Mouse (Mus musculus) liver, postnatal 0 days (tissue): ENCODE results near the gene Ift27. TPM values are rescaled to one million over a fixed set of nuclear protein-coding genes. Genes with fewer than 3 reads are reported as not detected.

ENCODE experiments used
- ATAC-seq: fragments of 200-750 bp; cut with Nextera tagmentation; 2 replicates; pipeline ENCODE4 v1.8.0; 2017; ENCODE audit warnings: mild to moderate bottlenecking, moderate library complexity
- DNase-seq: peaks from one replicate; pipeline ENCODE4 v3.0.0-alpha.2; 2016
- H3K27ac ChIP-seq: fragments of 300-500 bp; sonication (generic); 2 replicates; pipeline ENCODE4 v1.5.1; 2014; ENCODE audit warnings: antibody characterized with exemption, moderate library complexity, mild to moderate bottlenecking, low read depth
- H3K27me3 ChIP-seq: fragments of 300-500 bp; sonication (generic); 2 replicates; pipeline ENCODE4 v1.6.1; 2014; ENCODE audit warnings: low read length, control low read depth, mixed read lengths; ENCODE audit not compliant: insufficient read depth
- H3K36me3 ChIP-seq: fragments of 300-500 bp; sonication (generic); replicated peaks from 2 replicates; pipeline ENCODE4 v1.6.1; 2014; ENCODE audit warnings: mild to moderate bottlenecking, control low read depth, low read length, moderate library complexity, mixed read lengths; ENCODE audit not compliant: insufficient read depth
- H3K4me1 ChIP-seq: fragments of 300-500 bp; sonication (generic); 2 replicates; pipeline ENCODE4 v1.6.1; 2014; ENCODE audit warnings: antibody characterized with exemption, mild to moderate bottlenecking, control low read depth; ENCODE audit not compliant: insufficient read depth
- H3K4me2 ChIP-seq: fragments of 300-500 bp; sonication (generic); 2 replicates; pipeline ENCODE4 v1.6.1; 2014; ENCODE audit warnings: low read depth, mild to moderate bottlenecking, low read length, moderate library complexity, mixed read lengths
- H3K4me3 ChIP-seq: fragments of 300-500 bp; sonication (generic); 2 replicates; pipeline ENCODE4 v1.5.1; 2014; ENCODE audit warnings: low read depth, low read length
- H3K9ac ChIP-seq: fragments of 300-500 bp; sonication (generic); replicated peaks from 2 replicates; pipeline ENCODE4 v1.6.1; 2014; ENCODE audit warnings: mild to moderate bottlenecking, moderate library complexity
- H3K9me3 ChIP-seq: fragments of 300-500 bp; sonication (generic); 2 replicates; pipeline ENCODE4 v1.6.1; 2016; ENCODE audit warnings: mild to moderate bottlenecking, control low read depth, low read length, mixed read lengths
- CTCF ChIP-seq: sonication (generic); IDR thresholded peaks from 2 replicates; pipeline ENCODE4 v1.5.1; 2016; ENCODE audit warnings: antibody characterized with exemption, low read depth
- EP300 ChIP-seq: IDR thresholded peaks from 2 replicates; pipeline ENCODE4 v1.6.1; 2016; ENCODE audit warnings: antibody characterized with exemption, low read depth, mild to moderate bottlenecking
- WGBS: fragments of 180-500 bp; shearing (Covaris S2); extraction: QIAGEN DNeasy Blood & Tissue Kit; methylation state at CpG from one replicate; pipeline ENCODE4 v1.1.7; 2014; ENCODE audit not compliant: insufficient replicate concordance; 5-methylcytosine and 5-hydroxymethylcytosine counted together
- polyA plus RNA-seq: library from polyadenylated mRNA; unstranded; fragments of >200 nt; fragmentation: Nextera tagmentation; extraction: Ambion mirVana; gene quantifications from 2 replicates; pipeline ENCODE4 v1.2.1, GENCODE M21; 2015

Gene Ift27
- polyA plus RNA-seq, 1 experiment from 2014 or later: 25.3 TPM

DNA sequence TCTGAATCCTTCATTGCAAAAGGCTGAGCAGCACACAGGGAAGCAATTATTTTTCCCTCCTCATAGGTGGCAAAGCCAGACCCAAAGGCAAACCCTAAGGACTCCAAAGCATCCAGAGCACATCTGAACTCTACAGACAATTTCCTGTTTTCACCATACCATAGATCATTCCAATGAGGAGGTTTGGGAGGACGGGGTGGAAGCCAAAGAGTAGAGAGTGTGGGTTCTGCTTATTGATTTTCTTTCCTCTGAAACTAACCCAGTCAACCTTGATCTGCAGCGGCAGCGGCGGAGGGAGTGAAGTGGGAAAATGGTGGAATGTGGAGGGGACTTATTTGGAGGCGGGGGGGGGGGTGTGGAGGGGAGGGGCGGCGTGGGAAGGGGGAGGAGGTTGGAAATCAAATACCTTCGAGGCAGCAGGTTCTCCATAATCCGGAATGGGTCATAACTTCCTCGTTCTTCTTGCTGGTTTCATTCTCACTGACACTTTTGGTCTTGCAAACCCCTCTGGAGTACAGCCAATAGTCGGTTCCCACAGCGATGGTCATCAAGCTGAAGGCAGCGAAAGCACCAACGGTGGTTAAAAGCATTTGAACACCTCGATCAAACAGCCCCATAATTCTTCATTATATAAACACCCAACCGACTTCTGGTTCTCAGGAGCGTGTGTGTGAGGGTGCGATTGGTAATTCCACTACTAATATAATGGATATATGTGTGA is 55.5 kb downstream of the Ift27 start:
- no peaks in the 10 kb centered on the region for H3K9me3 ChIP-seq
- TF ChIP-seq CTCF (no peak), EP300 (no peak)
- WGBS: 57% methylated on average over 17 of the region's 18 CpGs
- H3K27me3 ChIP-seq: 0 out of 2 replicates have a peak, but pooled peaks cover 16% of the 10 kb centered on the region
- H3K9ac ChIP-seq: no peak overlapping the region
- no peaks in the 10 kb centered on the region for H3K4me1 ChIP-seq
- H3K4me3 ChIP-seq: no peak overlapping the region
- DNase-seq: no peak
- no peak overlapping the region for H3K4me2 ChIP-seq
- H3K36me3 ChIP-seq: no peaks in the 10 kb centered on the region
- no peak overlapping the region for H3K27ac ChIP-seq
- no peak for ATAC-seq

DNA sequence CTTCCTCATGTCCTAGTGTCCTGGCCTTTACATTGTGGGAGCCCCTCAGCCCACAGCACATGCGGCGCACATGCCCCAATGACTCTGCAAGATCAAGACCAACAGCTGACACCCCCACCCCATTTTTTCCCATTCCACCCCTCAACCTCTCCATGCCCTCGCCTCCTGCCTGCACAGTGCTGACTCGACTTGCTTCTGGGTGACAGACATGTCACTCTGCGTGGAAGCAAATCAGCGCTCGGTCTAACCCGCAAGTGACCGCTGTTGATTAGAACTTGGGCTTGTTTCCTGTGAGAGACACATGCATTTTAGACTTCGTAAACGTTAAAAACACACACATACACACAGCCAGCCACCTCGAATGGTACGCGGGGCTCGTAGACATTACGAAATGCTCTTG is 56.2 kb downstream of the Ift27 start:
- H3K9me3 ChIP-seq: no peaks in the 10 kb centered on the region
- TF ChIP-seq CTCF (no peak), EP300 (no peak)
- no peaks in the 10 kb centered on the region for H3K36me3 ChIP-seq
- no peak overlapping the region for H3K4me3 ChIP-seq
- no peaks in the 10 kb centered on the region for H3K4me1 ChIP-seq
- WGBS: 81% methylated on average over 16 of the region's 16 CpGs
- H3K27ac ChIP-seq: no peak overlapping the region
- H3K27me3 ChIP-seq: 0 out of 2 replicates have a peak, but pooled peaks cover 16% of the 10 kb centered on the region
- ATAC-seq (no peak), DNase-seq (no peak)
- no peak overlapping the region for H3K4me2 ChIP-seq
- no peak overlapping the region for H3K9ac ChIP-seq

DNA sequence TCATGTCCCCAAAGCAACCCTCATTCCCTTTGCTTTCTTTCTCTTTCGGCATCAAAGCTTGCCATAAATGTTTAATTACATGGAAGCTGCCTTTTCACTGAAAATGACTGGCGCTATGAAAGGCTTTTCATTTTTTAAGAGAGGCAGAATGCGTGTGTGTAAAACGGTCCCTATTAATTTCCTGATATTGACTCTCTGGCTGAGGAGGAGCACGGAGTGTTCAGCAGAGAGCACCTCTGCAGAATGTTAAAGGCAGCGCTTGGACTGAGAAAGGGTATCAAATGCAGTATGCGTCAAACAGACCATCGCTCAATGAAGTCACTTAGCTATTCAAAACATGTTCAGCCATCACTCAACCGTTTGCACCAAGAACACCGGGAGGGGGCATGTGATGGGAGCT is 57.0 kb downstream of the Ift27 start:
- no peak for ATAC-seq
- Histone ChIP-seq H3K4me1 (no peaks in the 10 kb centered on the region), H3K36me3 (no peaks in the 10 kb centered on the region), H3K9ac (no peak overlapping the region), H3K4me3 (no peak overlapping the region), H3K27me3 (0 out of 2 replicates have a peak, but pooled peaks cover 16% of the 10 kb centered on the region), H3K4me2 (no peak overlapping the region), H3K9me3 (no peaks in the 10 kb centered on the region), H3K27ac (no peak overlapping the region)
- DNase-seq: no peak
- TF ChIP-seq CTCF: no peak
- TF ChIP-seq EP300: no peak
- 85% methylated on average over 10 of the region's 10 CpGs for WGBS

DNA sequence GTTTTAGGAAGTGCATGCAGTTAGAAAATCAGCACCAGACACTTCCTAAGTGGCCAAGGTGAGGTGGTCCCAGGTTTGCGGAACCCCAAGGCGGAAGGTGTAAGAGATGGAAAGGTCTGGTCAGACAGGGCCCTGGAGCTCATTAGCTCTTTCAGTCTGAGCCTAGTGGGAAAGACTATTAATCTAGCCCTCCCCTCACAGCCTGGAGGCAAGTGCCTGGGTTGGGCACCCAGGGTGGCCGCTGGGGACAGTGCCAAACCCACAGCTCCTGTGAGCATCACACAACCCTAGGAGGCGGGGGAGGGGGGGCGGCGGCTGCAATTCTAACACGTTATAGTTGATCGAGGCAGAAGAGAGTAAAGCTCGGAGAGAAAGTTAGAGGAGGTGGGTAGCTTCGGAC is 57.7 kb downstream of the Ift27 start:
- Histone ChIP-seq H3K9me3 (no peaks in the 10 kb centered on the region), H3K27ac (no peak overlapping the region), H3K4me3 (no peak overlapping the region), H3K27me3 (0 out of 2 replicates have a peak, but pooled peaks cover 16% of the 10 kb centered on the region), H3K4me2 (no peak overlapping the region), H3K4me1 (no peaks in the 10 kb centered on the region), H3K36me3 (no peaks in the 10 kb centered on the region), H3K9ac (no peak overlapping the region)
- DNase-seq (no peak), ATAC-seq (no peak)
- 74% methylated on average over 10 of the region's 10 CpGs for WGBS
- TF ChIP-seq EP300 (no peak), CTCF (no peak)

Other genes starting within 250 kb of the Ift27 start
- 258 and 261 TPM in 2 replicates for gene Txn2, start 245.1 kb downstream of the Ift27 start, polyA plus RNA-seq
- 0.56 and 0.71 TPM in 2 replicates for gene Foxred2, start 217.4 kb downstream of the Ift27 start, polyA plus RNA-seq
- gene Eif3d, start 203.3 kb downstream of the Ift27 start, polyA plus RNA-seq: 61.2 and 68.4 TPM in 2 replicates
- not detected in 2 replicates for gene Cacng2, start 54.1 kb downstream of the Ift27 start, polyA plus RNA-seq
- 2.4 TPM in 1 of 2 replicates, not detected in the other for gene Pvalb, start 32.3 kb upstream of the Ift27 start, polyA plus RNA-seq
- gene Ncf4, start 70.7 kb upstream of the Ift27 start, polyA plus RNA-seq: 55.5 and 56.7 TPM in 2 replicates
- gene Csf2rb2, start 131.6 kb upstream of the Ift27 start, polyA plus RNA-seq: 2.2 and 2.6 TPM in 2 replicates
- 8.9 and 9.6 TPM in 2 replicates for gene Csf2rb, start 151.6 kb upstream of the Ift27 start, polyA plus RNA-seq
- not detected in 2 replicates for gene Tex33, start 221.8 kb upstream of the Ift27 start, polyA plus RNA-seq
- gene Tst, start 231.8 kb upstream of the Ift27 start, polyA plus RNA-seq: 361 and 363 TPM in 2 replicates
- 4.3 and 7.0 TPM in 2 replicates for gene Mpst, start 232.3 kb upstream of the Ift27 start, polyA plus RNA-seq